Mouse (Mus musculus): ENCODE measurements around the gene Iqub. TPM values are rescaled to one million over a fixed set of nuclear protein-coding genes. Genes with fewer than 3 reads are reported as not detected.

Gene Iqub
- polyA plus RNA-seq, 1 experiment from 2014 or later, result 0.19 TPM

- Histone ChIP-seq H3K9me3 (peaks cover 5% of the 10 kb centered on the region; the same call in 1 of the 2 replicates), H3K4me1 (no peaks in the 10 kb centered on the region), H3K27ac (no peak overlapping the region), H3K27me3 (ENCODE audit: poor library complexity, severe bottlenecking) (no peaks in the 10 kb centered on the region), H3K36me3 (replicated peaks) (no peaks in the 10 kb centered on the region), H3K4me3 (no peak overlapping the region)
- WGBS, result 90% methylated on average over 22 of the region's 22 CpGs
- no peak for DNase-seq (ENCODE audit: extremely low spot score, low spot score)
These were observed 63.6 kb downstream of the Iqub start for GRCm38 (mm10) chr6:24451026-24451821.

GRCm38 (mm10) chr6:24450241-24450640 lies 64.6 kb downstream of the Iqub start:
- no peaks in the 10 kb centered on the region for H3K27me3 ChIP-seq (ENCODE audit: poor library complexity, severe bottlenecking)
- H3K27ac ChIP-seq, result no peak overlapping the region
- WGBS, result 93% methylated on average over 6 of the region's 6 CpGs
- no peaks in the 10 kb centered on the region for H3K4me1 ChIP-seq
- H3K9me3 ChIP-seq, result peaks cover 5% of the 10 kb centered on the region; the same call in 1 of the 2 replicates
- no peaks in the 10 kb centered on the region for H3K36me3 ChIP-seq (replicated peaks)
- H3K4me3 ChIP-seq, result no peak overlapping the region
- no peak for DNase-seq (ENCODE audit: extremely low spot score, low spot score)

- no peaks in the 10 kb centered on the region for H3K36me3 ChIP-seq (replicated peaks)
- 95% methylated on average over 11 of the region's 11 CpGs for WGBS
- H3K27me3 ChIP-seq (ENCODE audit: poor library complexity, severe bottlenecking), result no peaks in the 10 kb centered on the region
These were observed 98.8 kb downstream of the Iqub start for GRCm38 (mm10) chr6:24416056-24416455.

GRCm38 (mm10) chr6:24415500-24415899 lies 99.4 kb downstream of the Iqub start:
- no peak for DNase-seq (ENCODE audit: extremely low spot score, low spot score)
- no peaks in the 10 kb centered on the region for H3K27me3 ChIP-seq (ENCODE audit: poor library complexity, severe bottlenecking)
- H3K36me3 ChIP-seq (replicated peaks), result no peaks in the 10 kb centered on the region
- H3K27ac ChIP-seq, result no peak overlapping the region
- H3K4me3 ChIP-seq, result no peak overlapping the region
- no peaks in the 10 kb centered on the region for H3K9me3 ChIP-seq
- WGBS, result 90% methylated on average over 1 of the region's 1 CpGs
- no peaks in the 10 kb centered on the region for H3K4me1 ChIP-seq

More at GRCm38 (mm10) chr6:24416056-24416455, 98.8 kb downstream of the Iqub start:
- Histone ChIP-seq H3K4me1 (no peaks in the 10 kb centered on the region), H3K27ac (no peak overlapping the region), H3K9me3 (no peaks in the 10 kb centered on the region), H3K4me3 (no peak overlapping the region)
- DNase-seq (ENCODE audit: extremely low spot score, low spot score), result no peak

- 92% methylated on average over 11 of the region's 11 CpGs for WGBS
These were observed 106.1 kb downstream of the Iqub start for GRCm38 (mm10) chr6:24408573-24409427.

GRCm38 (mm10) chr6:24407743-24408142 lies 107.1 kb downstream of the Iqub start:
- Histone ChIP-seq H3K4me1 (no peaks in the 10 kb centered on the region), H3K27ac (no peak overlapping the region), H3K27me3 (ENCODE audit: poor library complexity, severe bottlenecking) (no peaks in the 10 kb centered on the region), H3K9me3 (no peaks in the 10 kb centered on the region), H3K36me3 (replicated peaks) (no peaks in the 10 kb centered on the region), H3K4me3 (no peak overlapping the region)
- 74% methylated on average over 3 of the region's 3 CpGs for WGBS
- no peak for DNase-seq (ENCODE audit: extremely low spot score, low spot score)

More at GRCm38 (mm10) chr6:24408573-24409427, 106.1 kb downstream of the Iqub start:
- H3K36me3 ChIP-seq (replicated peaks), result no peaks in the 10 kb centered on the region
- no peak overlapping the region for H3K27ac ChIP-seq
- H3K9me3 ChIP-seq, result no peaks in the 10 kb centered on the region
- H3K4me3 ChIP-seq, result no peak overlapping the region
- no peak for DNase-seq (ENCODE audit: extremely low spot score, low spot score)
- no peaks in the 10 kb centered on the region for H3K4me1 ChIP-seq
- no peaks in the 10 kb centered on the region for H3K27me3 ChIP-seq (ENCODE audit: poor library complexity, severe bottlenecking)

GRCm38 (mm10) chr6:24397237-24397647 lies 117.6 kb downstream of the Iqub start:
- Histone ChIP-seq H3K4me3 (no peak overlapping the region), H3K9me3 (no peaks in the 10 kb centered on the region), H3K27ac (no peak overlapping the region), H3K4me1 (no peaks in the 10 kb centered on the region), H3K36me3 (replicated peaks) (no peaks in the 10 kb centered on the region), H3K27me3 (ENCODE audit: poor library complexity, severe bottlenecking) (no peaks in the 10 kb centered on the region)
- 92% methylated on average over 4 of the region's 4 CpGs for WGBS
- no peak for DNase-seq (ENCODE audit: extremely low spot score, low spot score)

Other genes with a start within 250 kb of the Iqub start
- gene Ndufa5, start 12.9 kb upstream of the Iqub start, polyA plus RNA-seq (2016; fragmentation: Nextera tagmentation; extraction: Ambion mirVana), result 245 and 258 TPM in 2 replicates
- not detected in 2 replicates for gene Asb15, start 13.1 kb upstream of the Iqub start, polyA plus RNA-seq (2016; fragmentation: Nextera tagmentation; extraction: Ambion mirVana)
- 0.10 TPM in 1 of 2 replicates, not detected in the other for gene Lmod2, start 82.7 kb upstream of the Iqub start, polyA plus RNA-seq (2016; fragmentation: Nextera tagmentation; extraction: Ambion mirVana)
- 56.1 and 56.9 TPM in 2 replicates for gene Wasl, start 149.9 kb upstream of the Iqub start, polyA plus RNA-seq (2016; fragmentation: Nextera tagmentation; extraction: Ambion mirVana)
- gene Hyal6, start 218.2 kb upstream of the Iqub start, polyA plus RNA-seq (2016; fragmentation: Nextera tagmentation; extraction: Ambion mirVana), result not detected in 2 replicates
- gene Hyal4, start 233.3 kb upstream of the Iqub start, polyA plus RNA-seq (2016; fragmentation: Nextera tagmentation; extraction: Ambion mirVana), result not detected in 2 replicates